21 mouse cellular contexts compared by ENCODE assay signal in the genomic region with DNA sequence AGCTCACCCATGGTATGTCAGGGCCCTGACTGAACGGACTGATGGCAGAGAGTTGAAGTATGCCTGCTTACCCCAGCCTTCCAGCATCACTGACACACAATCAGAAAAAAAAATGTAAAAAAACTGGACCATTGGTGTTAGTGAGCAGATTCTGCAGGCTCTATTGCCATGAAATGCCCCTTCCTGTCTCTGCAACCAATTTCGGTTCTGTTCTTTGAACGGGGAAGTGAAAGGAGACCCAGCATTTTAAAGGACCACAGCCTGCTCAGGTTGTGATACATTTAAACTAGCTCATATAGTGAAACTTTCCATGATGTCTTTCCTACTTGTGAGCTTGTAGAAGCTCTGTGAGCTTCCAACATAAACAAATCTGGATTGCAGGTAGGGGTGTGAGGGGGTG.
"Had no signal": no experiment of that assay in that cellular context is flagged by ENCODE, and none has a peak within 500 bp of the region (broad histone marks: within the 10 kb centered on the region; RNA-seq: fewer than 3 reads in every experiment).

No protein-coding gene starts in this region.

- H3K4me1 ChIP-seq: midbrain, embryonic 10.5 days; midbrain, embryonic 12.5 days; neural tube, embryonic 13.5 days; neural tube, embryonic 15.5 days; stomach, embryonic 15.5 days had no signal

- H3K4me2 ChIP-seq: lung, embryonic 14.5 days; midbrain, embryonic 12.5 days; neural tube, embryonic 13.5 days; neural tube, embryonic 15.5 days; stomach, embryonic 15.5 days had no signal

- H3K27ac ChIP-seq: liver, embryonic 14.5 days; midbrain, embryonic 10.5 days; midbrain, embryonic 12.5 days; neural tube, embryonic 13.5 days; neural tube, embryonic 15.5 days; stomach, embryonic 15.5 days; stomach, postnatal 0 days had no signal

- H3K27me3 ChIP-seq: midbrain, embryonic 12.5 days; neural tube, embryonic 13.5 days; neural tube, embryonic 15.5 days; stomach, embryonic 15.5 days had no signal

- H3K9ac ChIP-seq: liver, embryonic 14.5 days; lung, embryonic 14.5 days; midbrain, embryonic 12.5 days; neural tube, embryonic 13.5 days; neural tube, embryonic 15.5 days; stomach, embryonic 15.5 days had no signal

- DNase-seq: lung, adult 18-20 months; lung, embryonic 14.5 days; lung, postnatal 10 days; lung, postnatal 4 days; midbrain, embryonic 14.5 days; retina, postnatal 1 day; right cerebral cortex, adult 18-20 months; right cerebral cortex, postnatal 25 days; right cerebral cortex, postnatal 4 days; spleen, adult 18-20 months; thymus, adult 2 months; thymus, postnatal 36 days had no signal

- H3K36me3 ChIP-seq: midbrain, embryonic 10.5 days; midbrain, embryonic 12.5 days; neural tube, embryonic 13.5 days; neural tube, embryonic 15.5 days; stomach, embryonic 15.5 days had no signal

- H3K4me3 ChIP-seq: midbrain, embryonic 10.5 days; midbrain, embryonic 12.5 days; myocyte; neural tube, embryonic 13.5 days; neural tube, embryonic 15.5 days; stomach, embryonic 15.5 days had no signal

- H3K9me3 ChIP-seq: midbrain, embryonic 10.5 days; midbrain, embryonic 12.5 days; neural tube, embryonic 13.5 days; neural tube, embryonic 15.5 days; stomach, embryonic 15.5 days had no signal

- ATAC-seq: midbrain, embryonic 16.5 days had no signal
